Mouse (Mus musculus): ENCODE measurements around the gene Kcna2. TPM values are rescaled to one million over a fixed set of nuclear protein-coding genes. Genes with fewer than 3 reads are reported as not detected.

Kcna2 gene
- total and polyA plus RNA-seq, 2 experiments: 0.54 to 1.2 TPM

DNA sequence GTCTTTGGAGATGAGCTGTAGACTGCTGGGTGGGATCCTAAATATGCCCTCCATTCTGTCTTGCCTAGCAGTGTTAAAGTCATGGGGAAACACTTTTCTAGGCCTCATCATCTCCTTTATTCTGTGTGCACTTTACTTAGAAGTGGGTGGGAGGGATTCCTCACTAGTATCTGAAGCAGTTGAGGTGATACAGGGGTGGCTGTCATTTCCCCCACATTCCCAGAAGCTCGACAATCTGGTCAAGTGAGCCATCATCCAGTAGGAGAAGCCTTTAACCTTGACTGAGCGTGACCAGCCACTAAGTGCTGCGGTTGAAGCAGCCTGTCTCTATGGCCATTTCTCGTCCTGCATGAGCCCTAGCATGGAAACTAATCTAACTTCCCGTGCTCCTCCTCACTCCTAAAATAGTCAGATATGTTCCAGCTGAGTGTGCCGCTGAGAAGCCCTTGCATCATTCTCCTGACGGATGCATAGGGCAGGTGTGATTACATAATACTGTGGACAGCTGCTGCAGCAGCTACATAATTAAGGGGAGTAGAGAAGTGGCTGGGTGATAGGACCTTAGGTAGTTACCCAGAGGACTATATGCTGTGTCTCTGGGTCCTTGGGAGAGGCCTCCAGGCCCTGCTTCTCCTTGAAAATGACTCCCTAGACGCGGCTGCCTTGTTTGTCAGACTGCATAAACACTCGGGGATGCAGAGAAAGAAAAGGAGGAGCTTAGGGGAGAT lies 12.2 kb downstream of the Kcna2 start:
- no peak overlapping the region for H3K27ac ChIP-seq (replicated peaks; ENCODE audit: insufficient read depth, low read depth, low read length)
- no peak for TF ChIP-seq CTCF (IDR thresholded peaks at IDR 0.05; ENCODE audit: low read depth, low read length)
- no peak for TF ChIP-seq POLR2A (IDR thresholded peaks at IDR 0.05; ENCODE audit: extremely low read depth, insufficient read depth, low read length)
- no peak for DNase-seq (ENCODE audit: extremely low read depth, low read depth, low spot score)
- H3K4me1 ChIP-seq (ENCODE audit: control insufficient read depth, insufficient read depth, low read length): no peaks in the 10 kb centered on the region
- no peaks in the 10 kb centered on the region for H3K36me3 ChIP-seq (ENCODE audit: control insufficient read depth, insufficient read depth, low read length)
- 66% methylated on average over 10 of the region's 10 CpGs for WGBS
- H3K27me3 ChIP-seq (ENCODE audit: control insufficient read depth, insufficient read depth, low read length): no peaks in the 10 kb centered on the region
- no peak overlapping the region for H3K4me3 ChIP-seq (ENCODE audit: insufficient read depth, low read depth, low read length)
- no peaks in the 10 kb centered on the region for H3K79me2 ChIP-seq (ENCODE audit: control insufficient read depth, insufficient read depth, low read length)
- no peak overlapping the region for H3K9ac ChIP-seq (ENCODE audit: low read depth, low read length)

GRCm38 (mm10) chr3:107113771-107114737 lies 13.1 kb downstream of the Kcna2 start:
- Histone ChIP-seq H3K4me1 (ENCODE audit: control insufficient read depth, insufficient read depth, low read length) (no peaks in the 10 kb centered on the region), H3K79me2 (ENCODE audit: control insufficient read depth, insufficient read depth, low read length) (no peaks in the 10 kb centered on the region), H3K36me3 (ENCODE audit: control insufficient read depth, insufficient read depth, low read length) (no peaks in the 10 kb centered on the region), H3K4me3 (ENCODE audit: insufficient read depth, low read depth, low read length) (no peak overlapping the region), H3K27ac (replicated peaks; ENCODE audit: insufficient read depth, low read depth, low read length) (no peak overlapping the region), H3K27me3 (ENCODE audit: control insufficient read depth, insufficient read depth, low read length) (no peaks in the 10 kb centered on the region), H3K9ac (ENCODE audit: low read depth, low read length) (no peak overlapping the region)
- 61% methylated on average over 14 of the region's 14 CpGs for WGBS
- no peak for DNase-seq (ENCODE audit: extremely low read depth, low read depth, low spot score)
- no peak for TF ChIP-seq CTCF (IDR thresholded peaks at IDR 0.05; ENCODE audit: low read depth, low read length)
- no peak for TF ChIP-seq POLR2A (IDR thresholded peaks at IDR 0.05; ENCODE audit: extremely low read depth, insufficient read depth, low read length)

GRCm38 (mm10) chr3:107114941-107115340 lies 14.0 kb downstream of the Kcna2 start:
- Histone ChIP-seq H3K27ac (replicated peaks; ENCODE audit: insufficient read depth, low read depth, low read length) (no peak overlapping the region), H3K4me1 (ENCODE audit: control insufficient read depth, insufficient read depth, low read length) (no peaks in the 10 kb centered on the region), H3K9ac (ENCODE audit: low read depth, low read length) (no peak overlapping the region), H3K36me3 (ENCODE audit: control insufficient read depth, insufficient read depth, low read length) (no peaks in the 10 kb centered on the region), H3K27me3 (ENCODE audit: control insufficient read depth, insufficient read depth, low read length) (no peaks in the 10 kb centered on the region), H3K4me3 (ENCODE audit: insufficient read depth, low read depth, low read length) (no peak overlapping the region), H3K79me2 (ENCODE audit: control insufficient read depth, insufficient read depth, low read length) (no peaks in the 10 kb centered on the region)
- WGBS: 76% methylated on average over 2 of the region's 2 CpGs
- TF ChIP-seq CTCF (IDR thresholded peaks at IDR 0.05; ENCODE audit: low read depth, low read length): no peak
- no peak for TF ChIP-seq POLR2A (IDR thresholded peaks at IDR 0.05; ENCODE audit: extremely low read depth, insufficient read depth, low read length)
- DNase-seq (ENCODE audit: extremely low read depth, low read depth, low spot score): no peak

GRCm38 (mm10) chr3:107115746-107116145 lies 14.8 kb downstream of the Kcna2 start:
- 74% methylated on average over 2 of the region's 2 CpGs for WGBS
- Histone ChIP-seq H3K9ac (ENCODE audit: low read depth, low read length) (no peak overlapping the region), H3K27ac (replicated peaks; ENCODE audit: insufficient read depth, low read depth, low read length) (no peak overlapping the region), H3K36me3 (ENCODE audit: control insufficient read depth, insufficient read depth, low read length) (no peaks in the 10 kb centered on the region), H3K27me3 (ENCODE audit: control insufficient read depth, insufficient read depth, low read length) (no peaks in the 10 kb centered on the region), H3K79me2 (ENCODE audit: control insufficient read depth, insufficient read depth, low read length) (no peaks in the 10 kb centered on the region), H3K4me1 (ENCODE audit: control insufficient read depth, insufficient read depth, low read length) (no peaks in the 10 kb centered on the region), H3K4me3 (ENCODE audit: insufficient read depth, low read depth, low read length) (no peak overlapping the region)
- TF ChIP-seq CTCF (IDR thresholded peaks at IDR 0.05; ENCODE audit: low read depth, low read length) (no peak), POLR2A (IDR thresholded peaks at IDR 0.05; ENCODE audit: extremely low read depth, insufficient read depth, low read length) (no peak)
- no peak for DNase-seq (ENCODE audit: extremely low read depth, low read depth, low spot score)

GRCm38 (mm10) chr3:107119864-107120564 lies 19.1 kb downstream of the Kcna2 start:
- Histone ChIP-seq H3K79me2 (ENCODE audit: control insufficient read depth, insufficient read depth, low read length) (no peaks in the 10 kb centered on the region), H3K4me3 (ENCODE audit: insufficient read depth, low read depth, low read length) (no peak overlapping the region), H3K27ac (replicated peaks; ENCODE audit: insufficient read depth, low read depth, low read length) (no peak overlapping the region), H3K4me1 (ENCODE audit: control insufficient read depth, insufficient read depth, low read length) (no peaks in the 10 kb centered on the region), H3K36me3 (ENCODE audit: control insufficient read depth, insufficient read depth, low read length) (no peaks in the 10 kb centered on the region), H3K9ac (ENCODE audit: low read depth, low read length) (no peak overlapping the region), H3K27me3 (ENCODE audit: control insufficient read depth, insufficient read depth, low read length) (no peaks in the 10 kb centered on the region)
- DNase-seq (ENCODE audit: extremely low read depth, low read depth, low spot score): no peak
- TF ChIP-seq CTCF (IDR thresholded peaks at IDR 0.05; ENCODE audit: low read depth, low read length) (no peak), POLR2A (IDR thresholded peaks at IDR 0.05; ENCODE audit: extremely low read depth, insufficient read depth, low read length) (no peak)
- WGBS: 76% methylated on average over 2 of the region's 2 CpGs

All from liver, adult 2 months (tissue).